Mouse (Mus musculus): ENCODE measurements around the gene Ucp1. TPM values are rescaled to one million over a fixed set of nuclear protein-coding genes. Genes with fewer than 3 reads are reported as not detected.

Gene Ucp1
- polyA plus RNA-seq (2014; fragmentation: Nextera tagmentation; extraction: Ambion mirVana), result 0.19 TPM in 1 of 2 replicates, not detected in the other

GRCm38 (mm10) chr8:83290176-83290575, at the start of gene Ucp1:
Gene Ucp1 (plus strand): TSS chr8:83290352.
- peak within 1 kb of the TSS; percentile 48 for H3K4me2 ChIP-seq (replicated peaks; ENCODE audit: low read depth, low read length)
- 3% methylated on average over 20 of the region's 20 CpGs for WGBS
- H3K4me3 ChIP-seq (ENCODE audit: low read length), result peak within 1 kb of the TSS; percentile 22
- no peaks in the 10 kb centered on the region for H3K36me3 ChIP-seq (ENCODE audit: control insufficient read depth, insufficient read depth, low read length)
- H3K9me3 ChIP-seq (ENCODE audit: control insufficient read depth, low read length), result no peaks in the 10 kb centered on the region
- ATAC-seq (ENCODE audit: low FRiP score, low TSS enrichment), result 0 out of 2 replicates have a peak, but pooled peaks have one; percentile 32
- no peak within 1 kb of the TSS; the same call in 1 of the 2 replicates for H3K9ac ChIP-seq (ENCODE audit: low read depth, low read length)
- H3K4me1 ChIP-seq (ENCODE audit: control insufficient read depth, insufficient read depth, low read length), result no peaks in the 10 kb centered on the region
- H3K27me3 ChIP-seq (ENCODE audit: control insufficient read depth, insufficient read depth, low read length), result peaks cover 8% of the 10 kb centered on the region
- H3K27ac ChIP-seq (ENCODE audit: low read depth, low read length), result no peak within 1 kb of the TSS

GRCm38 (mm10) chr8:83244151-83244550, 46.0 kb upstream of the Ucp1 start:
- Histone ChIP-seq H3K4me3 (ENCODE audit: low read length) (no peak overlapping the region), H3K9me3 (ENCODE audit: control insufficient read depth, low read length) (no peaks in the 10 kb centered on the region), H3K4me2 (replicated peaks; ENCODE audit: low read depth, low read length) (no peak overlapping the region), H3K27me3 (ENCODE audit: control insufficient read depth, insufficient read depth, low read length) (no peaks in the 10 kb centered on the region), H3K4me1 (ENCODE audit: control insufficient read depth, insufficient read depth, low read length) (no peaks in the 10 kb centered on the region), H3K36me3 (ENCODE audit: control insufficient read depth, insufficient read depth, low read length) (no peaks in the 10 kb centered on the region), H3K27ac (ENCODE audit: low read depth, low read length) (no peak overlapping the region), H3K9ac (ENCODE audit: low read depth, low read length) (no peak overlapping the region)
- no peak for ATAC-seq (ENCODE audit: low FRiP score, low TSS enrichment)
- WGBS, result 90% methylated on average over 7 of the region's 7 CpGs

GRCm38 (mm10) chr8:83250858-83251257, 39.3 kb upstream of the Ucp1 start:
- H3K27me3 ChIP-seq (ENCODE audit: control insufficient read depth, insufficient read depth, low read length), result no peaks in the 10 kb centered on the region
- 81% methylated on average over 6 of the region's 6 CpGs for WGBS
- H3K4me2 ChIP-seq (replicated peaks; ENCODE audit: low read depth, low read length), result no peak overlapping the region
- H3K4me3 ChIP-seq (ENCODE audit: low read length), result no peak overlapping the region
- no peaks in the 10 kb centered on the region for H3K9me3 ChIP-seq (ENCODE audit: control insufficient read depth, low read length)
- no peaks in the 10 kb centered on the region; the same call in 1 of the 2 replicates for H3K36me3 ChIP-seq (ENCODE audit: control insufficient read depth, insufficient read depth, low read length)
- no peak overlapping the region for H3K9ac ChIP-seq (ENCODE audit: low read depth, low read length)
- H3K27ac ChIP-seq (ENCODE audit: low read depth, low read length), result peak overlapping the region; percentile 69
- H3K4me1 ChIP-seq (ENCODE audit: control insufficient read depth, insufficient read depth, low read length), result no peaks in the 10 kb centered on the region
- ATAC-seq (ENCODE audit: low FRiP score, low TSS enrichment), result no peak

- peak; percentile 69; the same call in 1 of the 2 replicates for ATAC-seq (ENCODE audit: low FRiP score, low TSS enrichment)
- Histone ChIP-seq H3K36me3 (ENCODE audit: control insufficient read depth, insufficient read depth, low read length) (no peaks in the 10 kb centered on the region; the same call in 1 of the 2 replicates), H3K27me3 (ENCODE audit: control insufficient read depth, insufficient read depth, low read length) (no peaks in the 10 kb centered on the region), H3K4me2 (replicated peaks; ENCODE audit: low read depth, low read length) (no peak overlapping the region), H3K27ac (ENCODE audit: low read depth, low read length) (peak overlapping the region; percentile 69; the same call in 1 of the 2 replicates), H3K9ac (ENCODE audit: low read depth, low read length) (no peak overlapping the region), H3K4me3 (ENCODE audit: low read length) (no peak overlapping the region), H3K4me1 (ENCODE audit: control insufficient read depth, insufficient read depth, low read length) (no peaks in the 10 kb centered on the region), H3K9me3 (ENCODE audit: control insufficient read depth, low read length) (no peaks in the 10 kb centered on the region)
- WGBS, result 69% methylated on average over 14 of the region's 14 CpGs
Measured at GRCm38 (mm10) chr8:83251362-83252246, 38.5 kb upstream of the Ucp1 start.

GRCm38 (mm10) chr8:83252791-83253190, 37.4 kb upstream of the Ucp1 start:
- Histone ChIP-seq H3K27me3 (ENCODE audit: control insufficient read depth, insufficient read depth, low read length) (no peaks in the 10 kb centered on the region), H3K9me3 (ENCODE audit: control insufficient read depth, low read length) (no peaks in the 10 kb centered on the region), H3K9ac (ENCODE audit: low read depth, low read length) (no peak overlapping the region), H3K4me3 (ENCODE audit: low read length) (no peak overlapping the region), H3K4me2 (replicated peaks; ENCODE audit: low read depth, low read length) (no peak overlapping the region), H3K4me1 (ENCODE audit: control insufficient read depth, insufficient read depth, low read length) (no peaks in the 10 kb centered on the region), H3K27ac (ENCODE audit: low read depth, low read length) (peak overlapping the region; percentile 43; the same call in 1 of the 2 replicates), H3K36me3 (ENCODE audit: control insufficient read depth, insufficient read depth, low read length) (no peaks in the 10 kb centered on the region; the same call in 1 of the 2 replicates)
- ATAC-seq (ENCODE audit: low FRiP score, low TSS enrichment), result no peak
- WGBS, result 78% methylated on average over 5 of the region's 5 CpGs

GRCm38 (mm10) chr8:83257631-83258030, 32.5 kb upstream of the Ucp1 start:
- Histone ChIP-seq H3K4me3 (ENCODE audit: low read length) (no peak overlapping the region), H3K4me1 (ENCODE audit: control insufficient read depth, insufficient read depth, low read length) (no peaks in the 10 kb centered on the region), H3K4me2 (replicated peaks; ENCODE audit: low read depth, low read length) (no peak overlapping the region), H3K36me3 (ENCODE audit: control insufficient read depth, insufficient read depth, low read length) (no peaks in the 10 kb centered on the region; the same call in 1 of the 2 replicates), H3K9ac (ENCODE audit: low read depth, low read length) (no peak overlapping the region), H3K27me3 (ENCODE audit: control insufficient read depth, insufficient read depth, low read length) (no peaks in the 10 kb centered on the region), H3K27ac (ENCODE audit: low read depth, low read length) (no peak overlapping the region), H3K9me3 (ENCODE audit: control insufficient read depth, low read length) (no peaks in the 10 kb centered on the region)
- 90% methylated on average over 5 of the region's 5 CpGs for WGBS
- no peak for ATAC-seq (ENCODE audit: low FRiP score, low TSS enrichment)

GRCm38 (mm10) chr8:83260418-83261215, 29.5 kb upstream of the Ucp1 start:
- no peak overlapping the region for H3K4me3 ChIP-seq (ENCODE audit: low read length)
- peak; percentile 90 for ATAC-seq (ENCODE audit: low FRiP score, low TSS enrichment)
- 75% methylated on average over 16 of the region's 16 CpGs for WGBS

GRCm38 (mm10) chr8:83271172-83271571, 19.0 kb upstream of the Ucp1 start:
- H3K27ac ChIP-seq (ENCODE audit: low read depth, low read length), result no peak overlapping the region
- no peaks in the 10 kb centered on the region for H3K9me3 ChIP-seq (ENCODE audit: control insufficient read depth, low read length)
- H3K4me3 ChIP-seq (ENCODE audit: low read length), result no peak overlapping the region
- no peaks in the 10 kb centered on the region for H3K4me1 ChIP-seq (ENCODE audit: control insufficient read depth, insufficient read depth, low read length)
- no peaks in the 10 kb centered on the region for H3K36me3 ChIP-seq (ENCODE audit: control insufficient read depth, insufficient read depth, low read length)
- WGBS, result 90% methylated on average over 14 of the region's 14 CpGs
- no peak for ATAC-seq (ENCODE audit: low FRiP score, low TSS enrichment)
- H3K9ac ChIP-seq (ENCODE audit: low read depth, low read length), result no peak overlapping the region
- H3K4me2 ChIP-seq (replicated peaks; ENCODE audit: low read depth, low read length), result no peak overlapping the region
- no peaks in the 10 kb centered on the region for H3K27me3 ChIP-seq (ENCODE audit: control insufficient read depth, insufficient read depth, low read length)

More at GRCm38 (mm10) chr8:83260418-83261215, 29.5 kb upstream of the Ucp1 start:
- Histone ChIP-seq H3K27ac (ENCODE audit: low read depth, low read length) (no peak overlapping the region), H3K36me3 (ENCODE audit: control insufficient read depth, insufficient read depth, low read length) (no peaks in the 10 kb centered on the region; the same call in 1 of the 2 replicates), H3K9ac (ENCODE audit: low read depth, low read length) (no peak overlapping the region), H3K9me3 (ENCODE audit: control insufficient read depth, low read length) (no peaks in the 10 kb centered on the region), H3K4me1 (ENCODE audit: control insufficient read depth, insufficient read depth, low read length) (no peaks in the 10 kb centered on the region), H3K4me2 (replicated peaks; ENCODE audit: low read depth, low read length) (no peak overlapping the region), H3K27me3 (ENCODE audit: control insufficient read depth, insufficient read depth, low read length) (no peaks in the 10 kb centered on the region)

Measured in kidney, embryonic 14.5 days (tissue).